Mouse (Mus musculus) kidney, postnatal 0 days (tissue): ENCODE results near the gene Sgms2. TPM values are rescaled to one million over a fixed set of nuclear protein-coding genes. Genes with fewer than 3 reads are reported as not detected.
A peak's percentile ranks its signal among the peaks of the same experiment; 100 is the strongest.

ENCODE experiments used
- ATAC-seq: fragments of 200-750 bp; cut with Nextera tagmentation; replicated peaks from 2 replicates; pipeline ENCODE4 v1.8.0; 2017; ENCODE audit warnings: low read depth, moderate number of reproducible peaks, moderate TSS enrichment, moderate library complexity; ENCODE audit not compliant: low FRiP score
- DNase-seq: peaks from one replicate; pipeline ENCODE4 v3.0.0-alpha.2; 2016; ENCODE audit warnings: low spot score
- H3K27ac ChIP-seq: fragments of 300-500 bp; sonication (generic); 2 replicates; pipeline ENCODE4 v1.5.1; 2014; ENCODE audit warnings: mild to moderate bottlenecking
- H3K27me3 ChIP-seq: fragments of 300-500 bp; sonication (generic); 2 replicates; pipeline ENCODE4 v1.6.1; 2014; ENCODE audit warnings: low read length, mixed read lengths; ENCODE audit not compliant: insufficient read depth
- H3K36me3 ChIP-seq: fragments of 300-500 bp; sonication (generic); 2 replicates; pipeline ENCODE4 v1.6.1; 2014; ENCODE audit warnings: low read length, mixed read lengths; ENCODE audit not compliant: insufficient read depth
- H3K4me1 ChIP-seq: fragments of 300-500 bp; sonication (generic); replicated peaks from 2 replicates; pipeline ENCODE4 v1.6.1; 2014; ENCODE audit warnings: antibody characterized with exemption, low read length, mixed read lengths; ENCODE audit not compliant: insufficient read depth
- H3K4me2 ChIP-seq: fragments of 300-500 bp; sonication (generic); 2 replicates; pipeline ENCODE4 v1.6.1; 2014; ENCODE audit warnings: mild to moderate bottlenecking, low read length, moderate library complexity, mixed read lengths
- H3K4me3 ChIP-seq: fragments of 300-500 bp; sonication (generic); replicated peaks from 2 replicates; pipeline ENCODE4 v1.5.1; 2014; ENCODE audit warnings: low read depth, low read length
- H3K9ac ChIP-seq: fragments of 300-500 bp; sonication (generic); 2 replicates; pipeline ENCODE4 v1.6.1; 2014; ENCODE audit warnings: low read depth, low read length
- H3K9me3 ChIP-seq: fragments of 300-500 bp; sonication (generic); replicated peaks from 2 replicates; pipeline ENCODE4 v1.6.1; 2016; ENCODE audit warnings: low read length, inconsistent platforms, mixed read lengths
- CTCF ChIP-seq: IDR thresholded peaks from 2 replicates; pipeline ENCODE4 v1.5.1; 2016; ENCODE audit warnings: antibody characterized with exemption, low read depth, mild to moderate bottlenecking, moderate library complexity
- WGBS: fragments of 180-500 bp; shearing (Covaris S2); extraction: QIAGEN DNeasy Blood & Tissue Kit; methylation state at CpG from one replicate; pipeline ENCODE4 v1.1.7; 2014; 5-methylcytosine and 5-hydroxymethylcytosine counted together
- polyA plus RNA-seq: library from polyadenylated mRNA; unstranded; fragments of >200 nt; fragmentation: Nextera tagmentation; extraction: Ambion mirVana; gene quantifications from 2 replicates; pipeline ENCODE4 v1.2.1, GENCODE M21; 2015

Gene Sgms2
- polyA plus RNA-seq, 1 experiment from 2014 or later, result 25.4 TPM

DNA sequence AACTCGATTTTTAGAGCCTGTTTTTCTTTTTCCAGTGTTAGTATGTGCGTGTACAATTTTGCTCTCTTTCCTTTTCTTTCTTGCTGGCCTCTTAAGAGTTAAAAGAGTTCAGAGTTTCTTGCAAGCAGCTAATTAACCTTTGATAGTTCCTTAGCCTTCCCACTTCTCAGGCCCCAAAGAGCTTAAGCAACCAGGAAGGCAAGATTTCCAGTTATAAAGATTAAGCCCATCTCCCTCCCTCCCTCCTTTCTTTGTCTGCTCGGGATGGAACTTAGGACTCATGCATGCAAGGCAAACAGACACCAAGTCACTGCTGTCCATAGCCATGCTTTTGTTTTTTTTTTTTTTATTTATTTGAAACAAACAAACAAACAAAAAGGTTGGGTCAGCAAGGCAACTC is 198.3 kb downstream of the Sgms2 start:
- no peaks in the 10 kb centered on the region for H3K9me3 ChIP-seq
- H3K27ac ChIP-seq, result no peak overlapping the region
- H3K27me3 ChIP-seq, result no peaks in the 10 kb centered on the region
- H3K4me3 ChIP-seq, result no peak overlapping the region
- 68% methylated on average over 3 of the region's 3 CpGs for WGBS
- no peaks in the 10 kb centered on the region for H3K36me3 ChIP-seq
- H3K4me2 ChIP-seq, result no peak overlapping the region
- no peak overlapping the region for H3K9ac ChIP-seq
- TF ChIP-seq CTCF, result no peak
- DNase-seq (no peak), ATAC-seq (no peak)
- no peaks in the 10 kb centered on the region for H3K4me1 ChIP-seq

DNA sequence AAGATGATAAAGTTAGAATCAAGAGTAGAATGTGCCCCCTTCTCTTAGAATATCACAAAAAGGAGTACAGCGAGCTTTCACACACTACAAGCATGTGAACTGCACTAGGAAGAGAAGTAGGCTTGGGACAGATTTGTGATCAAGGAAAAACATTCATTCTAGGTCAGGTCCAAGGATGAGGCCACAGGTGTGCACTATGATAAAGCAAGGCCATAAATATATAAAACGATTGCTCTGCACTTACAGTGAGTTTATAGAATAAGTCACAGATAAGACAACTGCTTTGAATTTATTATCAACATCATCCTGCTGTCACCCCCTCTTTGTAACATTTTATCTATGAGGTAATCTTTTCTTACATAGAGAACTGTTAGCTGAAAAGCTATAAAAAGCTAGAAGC is 198.9 kb downstream of the Sgms2 start:
- H3K27me3 ChIP-seq, result no peaks in the 10 kb centered on the region
- no peaks in the 10 kb centered on the region for H3K36me3 ChIP-seq
- no peak overlapping the region for H3K9ac ChIP-seq
- H3K4me1 ChIP-seq, result no peaks in the 10 kb centered on the region
- no peak overlapping the region for H3K27ac ChIP-seq
- 79% methylated on average over 2 of the region's 2 CpGs for WGBS
- DNase-seq, result no peak
- H3K4me2 ChIP-seq, result no peak overlapping the region
- H3K9me3 ChIP-seq, result no peaks in the 10 kb centered on the region
- no peak overlapping the region for H3K4me3 ChIP-seq
- no peak for TF ChIP-seq CTCF
- no peak for ATAC-seq

DNA sequence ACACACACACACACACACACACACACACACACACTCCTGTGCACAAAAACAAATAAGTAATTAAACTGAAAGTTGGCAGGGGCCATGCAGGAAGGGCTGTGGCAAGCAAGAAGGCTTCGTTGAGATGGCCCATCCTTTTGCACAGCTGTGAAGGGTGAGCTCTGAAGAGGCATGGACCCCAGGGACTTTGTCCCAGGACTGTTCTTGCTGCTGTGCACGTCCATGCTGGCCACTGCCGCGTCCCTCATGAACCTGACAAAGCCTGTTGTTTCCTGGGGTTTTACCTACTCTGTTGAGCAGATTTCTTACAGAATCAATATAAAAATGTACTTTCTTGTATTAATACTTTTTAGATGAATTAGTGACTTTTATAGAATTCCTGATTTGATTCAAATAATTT is 199.3 kb downstream of the Sgms2 start:
- DNase-seq (no peak), ATAC-seq (no peak)
- Histone ChIP-seq H3K9me3 (no peaks in the 10 kb centered on the region), H3K9ac (no peak overlapping the region), H3K4me3 (no peak overlapping the region), H3K36me3 (no peaks in the 10 kb centered on the region), H3K27me3 (no peaks in the 10 kb centered on the region), H3K4me1 (no peaks in the 10 kb centered on the region), H3K4me2 (no peak overlapping the region), H3K27ac (no peak overlapping the region)
- 88% methylated on average over 4 of the region's 4 CpGs for WGBS
- no peak for TF ChIP-seq CTCF

DNA sequence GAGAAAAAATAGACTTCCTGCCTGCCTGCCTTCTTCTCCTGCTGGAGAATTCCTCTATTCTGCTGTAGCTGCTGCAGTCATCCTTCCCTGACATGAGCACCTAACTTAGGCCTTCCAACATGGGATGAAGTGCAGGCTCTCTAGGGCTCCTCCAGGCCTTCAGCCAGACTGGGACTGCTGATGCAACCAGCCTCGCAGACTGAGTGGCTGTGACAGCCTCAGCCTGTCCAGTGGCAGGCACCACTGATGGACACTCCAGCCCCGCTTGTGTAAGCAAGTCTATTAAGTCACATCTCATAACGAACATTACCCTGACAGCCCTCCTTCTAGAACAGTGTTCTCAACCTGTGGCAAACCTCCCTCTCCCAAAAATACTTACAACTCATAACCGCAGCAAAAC is 217.1 kb downstream of the Sgms2 start:
- H3K27me3 ChIP-seq, result no peaks in the 10 kb centered on the region
- DNase-seq, result no peak

DNA sequence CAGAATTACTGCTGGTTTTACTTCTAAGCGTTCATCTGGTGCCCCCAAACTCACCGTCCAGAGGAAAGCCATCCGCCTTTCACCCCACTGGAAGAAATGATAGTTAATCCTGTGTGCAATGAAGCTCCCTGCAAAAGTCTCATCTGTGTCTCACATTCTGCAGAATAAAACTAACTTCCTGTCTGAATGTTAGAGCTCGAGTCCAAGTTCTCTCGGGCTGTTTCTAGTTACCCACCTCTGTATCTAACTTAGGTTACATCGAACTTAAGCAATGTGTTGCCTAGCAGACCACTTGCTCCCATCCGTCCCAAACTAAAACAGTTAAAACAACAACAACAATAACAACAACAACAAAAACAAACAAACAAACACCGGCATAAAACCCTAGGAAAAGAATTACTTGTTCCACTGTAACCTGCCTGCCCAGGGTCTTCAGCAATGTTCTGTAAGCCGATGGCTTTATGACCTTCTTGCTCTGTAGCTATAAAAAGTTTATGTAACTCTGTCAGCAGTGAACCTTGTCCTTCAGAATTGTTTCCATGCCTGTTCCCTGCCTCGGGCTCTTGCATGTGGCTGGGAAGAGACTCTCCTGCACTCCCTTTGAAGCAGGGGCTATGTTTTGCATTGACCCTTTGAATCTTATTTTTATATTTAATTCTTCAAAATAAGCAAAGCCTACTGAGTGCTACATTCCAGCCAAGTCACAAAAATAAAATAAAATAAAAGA is 218.7 kb downstream of the Sgms2 start:
- DNase-seq, result peak; percentile 32

More for the DNA sequence above, 217.1 kb downstream of the Sgms2 start:
- H3K36me3 ChIP-seq, result no peaks in the 10 kb centered on the region
- no peak overlapping the region for H3K27ac ChIP-seq
- no peak overlapping the region for H3K9ac ChIP-seq
- ATAC-seq, result no peak
- 74% methylated on average over 4 of the region's 4 CpGs for WGBS
- H3K4me2 ChIP-seq, result no peak overlapping the region
- H3K9me3 ChIP-seq, result no peaks in the 10 kb centered on the region
- no peak for TF ChIP-seq CTCF
- H3K4me3 ChIP-seq, result no peak overlapping the region
- peaks cover 9% of the 10 kb centered on the region for H3K4me1 ChIP-seq

DNA sequence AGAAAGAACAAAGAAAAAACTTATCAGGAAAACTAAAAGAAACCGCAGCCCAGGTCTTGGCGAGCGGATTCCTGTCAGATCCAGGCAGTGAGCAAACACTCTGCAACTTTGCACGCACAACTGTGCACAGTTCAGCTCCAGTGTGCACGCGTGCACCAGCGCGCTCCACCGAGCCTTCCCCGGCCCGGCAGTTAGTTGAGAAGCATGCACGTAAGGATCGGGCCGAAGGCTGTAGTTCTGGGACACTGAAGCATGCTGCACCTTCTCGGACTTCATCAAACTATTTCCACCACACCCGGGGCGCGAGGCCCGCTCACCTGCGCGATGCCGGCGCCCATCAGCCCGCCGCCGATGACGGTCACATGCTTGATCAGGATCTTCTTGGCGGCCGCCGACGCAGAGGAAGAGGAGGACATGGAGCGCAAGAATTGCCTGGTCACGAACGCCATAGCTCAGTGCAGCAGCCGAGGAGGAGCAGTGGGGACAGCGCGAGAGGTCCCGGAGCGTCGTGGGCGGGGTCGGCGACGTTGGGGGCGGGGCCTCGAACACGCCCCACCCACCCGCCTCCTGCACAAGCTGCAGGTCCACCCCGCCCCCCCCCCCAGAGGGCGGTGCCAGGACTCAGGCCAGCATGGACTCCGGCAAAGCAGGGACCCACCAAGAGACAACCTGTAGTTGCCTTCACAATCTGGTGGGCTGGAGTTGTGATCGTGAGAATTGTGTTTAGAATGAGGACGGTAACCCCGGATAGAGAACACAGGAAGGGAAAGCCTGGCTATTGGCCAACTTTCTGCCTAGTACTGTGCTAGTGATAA is 219.4 kb downstream of the Sgms2 start, which contains the start of gene Hadh:
Hadh (minus strand) TSS at position 543 of the 815 bp plus-strand sequence.
- Histone ChIP-seq H3K36me3 (no peaks in the 10 kb centered on the region), H3K9ac (peak within 1 kb of the TSS; percentile 76), H3K27me3 (no peaks in the 10 kb centered on the region), H3K4me2 (peak within 1 kb of the TSS; percentile 68), H3K4me1 (peaks cover 9% of the 10 kb centered on the region), H3K9me3 (no peaks in the 10 kb centered on the region), H3K4me3 (peak within 1 kb of the TSS; percentile 83), H3K27ac (peak within 1 kb of the TSS; percentile 87)
- ATAC-seq (peak; percentile 91), DNase-seq (peak; percentile 92)
- no peak for TF ChIP-seq CTCF
- 0% methylated on average over 54 of the region's 54 CpGs for WGBS

More for the DNA sequence above, 218.7 kb downstream of the Sgms2 start:
- Histone ChIP-seq H3K9ac (peak overlapping the region; percentile 46; the same call in 1 of the 2 replicates), H3K4me3 (peak overlapping the region; percentile 83), H3K9me3 (no peaks in the 10 kb centered on the region), H3K4me2 (peak overlapping the region; percentile 68), H3K27ac (peak overlapping the region; percentile 87), H3K27me3 (no peaks in the 10 kb centered on the region), H3K36me3 (no peaks in the 10 kb centered on the region), H3K4me1 (peaks cover 9% of the 10 kb centered on the region)
- TF ChIP-seq CTCF, result no peak
- 14% methylated on average over 10 of the region's 10 CpGs for WGBS
- no peak for ATAC-seq
